Mouse (Mus musculus) heart, adult 9 months (tissue): ENCODE data around the gene Slc51b.

Source experiments
- DNase-seq, 2 experiments: peaks; one replicate each; pipeline ENCODE4 v3.0.0; 2022; ENCODE audit warnings: low spot score in 2 of 2

Gene Slc51b

GRCm38 (mm10) chr9:65372449-65372848, 50.3 kb downstream of the Slc51b start:
- no peak for DNase-seq

GRCm38 (mm10) chr9:65371756-65372155, 51.0 kb downstream of the Slc51b start:
- DNase-seq, result no peak

GRCm38 (mm10) chr9:65365721-65366120, 57.0 kb downstream of the Slc51b start:
- no peak for DNase-seq

- no peak for DNase-seq
Observed at GRCm38 (mm10) chr9:65363684-65364083, 59.1 kb downstream of the Slc51b start.
